Mouse (Mus musculus): ENCODE data around the gene Preb.

Preb gene

GRCm38 (mm10) chr5:30959966-30960501 lies at the start of gene Preb:
Gene Preb (minus strand): TSS chr5:30960361.
- peak; percentile 98 for DNase-seq

GRCm38 (mm10) chr5:31004184-31004583 lies 44.0 kb upstream of the Preb start:
- DNase-seq: peak; percentile 73 to 91

GRCm38 (mm10) chr5:31001560-31001959 lies 41.4 kb upstream of the Preb start:
- no peak for DNase-seq

GRCm38 (mm10) chr5:31000993-31001392 lies 40.8 kb upstream of the Preb start:
- DNase-seq: no peak

- no peak for DNase-seq
Measured at GRCm38 (mm10) chr5:31000122-31000521, 40.0 kb upstream of the Preb start.

- DNase-seq: no peak
Measured at GRCm38 (mm10) chr5:30999324-30999723, 39.2 kb upstream of the Preb start.

GRCm38 (mm10) chr5:30998306-30998705 lies 38.1 kb upstream of the Preb start:
- DNase-seq: peak; percentile 28 to 56

GRCm38 (mm10) chr5:30994910-30995635 lies 34.9 kb upstream of the Preb start:
- no peak for DNase-seq

GRCm38 (mm10) chr5:30994074-30994473 lies 33.9 kb upstream of the Preb start:
- no peak for DNase-seq

GRCm38 (mm10) chr5:30992980-30993676 lies 33.0 kb upstream of the Preb start:
- DNase-seq: no peak

GRCm38 (mm10) chr5:30982357-30982756 lies 22.2 kb upstream of the Preb start:
- DNase-seq: no peak

- no peak for DNase-seq
Measured at GRCm38 (mm10) chr5:30974870-30975656, 14.9 kb upstream of the Preb start.

- no peak for DNase-seq
Measured at GRCm38 (mm10) chr5:30969440-30969839, 9.3 kb upstream of the Preb start.

- no peak for DNase-seq
Measured at GRCm38 (mm10) chr5:30968416-30968815, 8.3 kb upstream of the Preb start, which contains the start of gene Tcf23. Gene Tcf23 (plus strand): TSS chr5:30968662.

GRCm38 (mm10) chr5:30966189-30966588 lies 6.0 kb upstream of the Preb start:
- no peak for DNase-seq

GRCm38 (mm10) chr5:30963916-30964315 lies 3.8 kb upstream of the Preb start:
- no peak for DNase-seq

GRCm38 (mm10) chr5:30961545-30962505 lies 1.7 kb upstream of the Preb start:
- DNase-seq: no peak

GRCm38 (mm10) chr5:30960814-30961213 lies 653 bp upstream of the Preb start:
- no peak for DNase-seq

- DNase-seq: peak in 1 of 2 experiments; percentile 65
Measured at GRCm38 (mm10) chr5:30959198-30959854, 835 bp downstream of the Preb start.

- DNase-seq: no peak
Measured at GRCm38 (mm10) chr5:30957891-30958290, 2.3 kb downstream of the Preb start.

- DNase-seq: no peak
Measured at GRCm38 (mm10) chr5:30955751-30956150, 4.4 kb downstream of the Preb start.

Data from kidney, adult 8-10 months (tissue).